Mouse (Mus musculus) mesoderm, embryonic 11.5 days (tissue): Measurements from ENCODE around the gene Asb14.

Source experiments
- DNase-seq: peaks from one replicate; pipeline ENCODE4 v3.0.0-alpha.2; 2012; ENCODE audit warnings: low read depth, low spot score

Gene Asb14

GRCm38 (mm10) chr14:26960518-26960917, 66.2 kb downstream of the Asb14 start:
- no peak for DNase-seq
